Comparison of ENCODE assay signal across 8 mouse cellular contexts in genomic region chr2:28098547-28099505, GRCm38 (mm10). TPM values are rescaled to one million over a fixed set of nuclear protein-coding genes. Genes with fewer than 3 reads are reported as not detected.
A peak's percentile ranks its signal among the peaks of the same experiment; 100 is the strongest.
DNase-seq lines count a peak whose midpoint lies in the region; ATAC-seq and TF ChIP-seq lines count a peak whose summit lies in the region.

No protein-coding gene starts in this region.

- TF ChIP-seq CTCF in thymus, adult 2 months (IDR thresholded peaks at IDR 0.05; ENCODE audit: borderline replicate concordance, control insufficient read depth, extremely low read depth, insufficient read depth, low read length, poor library complexity) = no peak
- no peak for TF ChIP-seq CTCF in lung, adult 2 months (IDR thresholded peaks at IDR 0.05; ENCODE audit: insufficient read depth, low read length)

- no peak for ATAC-seq in heart, embryonic 15.5 days (replicated peaks; ENCODE audit: insufficient number of reproducible peaks, insufficient read depth, low FRiP score, low read depth)
- peak; percentile 64 for ATAC-seq in neural tube, embryonic 13.5 days (ENCODE audit: low read depth)

- no peaks in the 10 kb centered on the region for H3K36me3 ChIP-seq in heart, embryonic 15.5 days
- H3K36me3 ChIP-seq in forebrain, embryonic 10.5 days (replicated peaks) = no peaks in the 10 kb centered on the region
- no peaks in the 10 kb centered on the region for H3K36me3 ChIP-seq in neural tube, embryonic 13.5 days
- no peaks in the 10 kb centered on the region for H3K36me3 ChIP-seq in thymus, adult 2 months (ENCODE audit: control insufficient read depth, insufficient read depth, low read length)

- WGBS in heart, embryonic 15.5 days = 10% methylated on average over 24 of the region's 24 CpGs
- WGBS in forebrain, embryonic 10.5 days = 4% methylated on average over 24 of the region's 24 CpGs
- WGBS in neural tube, embryonic 13.5 days = 4% methylated on average over 24 of the region's 24 CpGs
- WGBS in thymus, adult 2 months = 31% methylated on average over 24 of the region's 24 CpGs
- WGBS in lung, adult 2 months = 11% methylated on average over 24 of the region's 24 CpGs

- H3K27ac ChIP-seq in heart, embryonic 15.5 days = no peak overlapping the region
- peak overlapping the region; percentile 74 for H3K27ac ChIP-seq in forebrain, embryonic 10.5 days
- H3K27ac ChIP-seq in neural tube, embryonic 13.5 days (replicated peaks) = peak overlapping the region; percentile 71
- no peak overlapping the region for H3K27ac ChIP-seq in thymus, adult 2 months (ENCODE audit: control insufficient read depth, insufficient read depth, low read length)

- no peak for TF ChIP-seq POLR2A in thymus, adult 2 months (IDR thresholded peaks at IDR 0.05; ENCODE audit: control insufficient read depth, extremely low read depth, insufficient read depth, low read length, poor library complexity)
- no peak for TF ChIP-seq POLR2A in lung, adult 2 months (IDR thresholded peaks at IDR 0.05; ENCODE audit: borderline replicate concordance, extremely low read depth, low read depth, low read length)

- peaks cover 5% of the 10 kb centered on the region for H3K4me1 ChIP-seq in heart, embryonic 15.5 days (replicated peaks)
- peaks cover 27% of the 10 kb centered on the region for H3K4me1 ChIP-seq in forebrain, embryonic 10.5 days
- H3K4me1 ChIP-seq in neural tube, embryonic 13.5 days (replicated peaks) = peaks cover 21% of the 10 kb centered on the region
- H3K4me1 ChIP-seq in thymus, adult 2 months (replicated peaks; ENCODE audit: control insufficient read depth, insufficient read depth, low read length) = no peaks in the 10 kb centered on the region
- H3K4me1 ChIP-seq in lung, adult 2 months (ENCODE audit: control insufficient read depth, insufficient read depth, low read length) = no peaks in the 10 kb centered on the region

- H3K4me3 ChIP-seq in heart, embryonic 15.5 days = no peak overlapping the region
- peak overlapping the region; percentile 47 for H3K4me3 ChIP-seq in forebrain, embryonic 10.5 days
- peak overlapping the region; percentile 17 for H3K4me3 ChIP-seq in neural tube, embryonic 13.5 days
- H3K4me3 ChIP-seq in thymus, adult 2 months (ENCODE audit: control insufficient read depth, insufficient read depth, low read length) = no peak overlapping the region
- H3K4me3 ChIP-seq in lung, adult 2 months (replicated peaks; ENCODE audit: extremely low read depth, low read depth, low read length) = no peak overlapping the region

- H3K27me3 ChIP-seq in heart, embryonic 15.5 days = peaks cover 21% of the 10 kb centered on the region
- peaks cover 42% of the 10 kb centered on the region for H3K27me3 ChIP-seq in forebrain, embryonic 10.5 days (ENCODE audit: poor library complexity, severe bottlenecking)
- H3K27me3 ChIP-seq in neural tube, embryonic 13.5 days = peaks cover 5% of the 10 kb centered on the region; the same call in 1 of the 2 replicates
- no peaks in the 10 kb centered on the region for H3K27me3 ChIP-seq in thymus, adult 2 months (ENCODE audit: control insufficient read depth, insufficient read depth, low read length)

- peak overlapping the region; percentile 46 for H3K4me2 ChIP-seq in heart, embryonic 15.5 days
- H3K4me2 ChIP-seq in neural tube, embryonic 13.5 days = peak overlapping the region; percentile 50

- H3K9me3 ChIP-seq in heart, embryonic 15.5 days (replicated peaks) = no peaks in the 10 kb centered on the region
- H3K9me3 ChIP-seq in forebrain, embryonic 10.5 days = no peaks in the 10 kb centered on the region
- H3K9me3 ChIP-seq in neural tube, embryonic 13.5 days = no peaks in the 10 kb centered on the region

- H3K9ac ChIP-seq in heart, embryonic 15.5 days = no peak overlapping the region
- H3K9ac ChIP-seq in neural tube, embryonic 13.5 days = peak overlapping the region; percentile 53

- DNase-seq in heart, adult 9 months (ENCODE audit: low spot score in 2 of 2) = no peak
- no peak for DNase-seq in forebrain, embryonic 10.5 days (ENCODE audit: extremely low spot score, low spot score)
- peak; percentile 46 to 77 for DNase-seq in left cerebral cortex, adult 9 months (ENCODE audit: low spot score in 2 of 2)
- no peak for DNase-seq in thymus, adult 2 months
- no peak for DNase-seq in ovary, postnatal 36 days (ENCODE audit: low spot score)
- DNase-seq in lung, adult 2 months = no peak

RNA-seq across cellular contexts. Expression of gene Fcnb, which starts 14.1 kb away (rescaled TPM):
- polyA plus RNA-seq in heart, embryonic 15.5 days (2015; fragmentation: Nextera tagmentation; extraction: Ambion mirVana) = 0.28 and 0.82 TPM in 2 replicates
- not detected in 2 replicates for polyA plus RNA-seq in forebrain, embryonic 10.5 days (2016; fragmentation: Nextera tagmentation; extraction: Ambion mirVana)
- polyA plus RNA-seq in neural tube, embryonic 13.5 days (2015; fragmentation: Nextera tagmentation; extraction: Ambion mirVana) = 0.27 TPM in 1 of 2 replicates, not detected in the other
- 0.85 and 1.3 TPM in 2 replicates for polyA plus RNA-seq in thymus, adult 2 months (2012; rRNA removed)
- 0.13 TPM in 1 of 2 replicates, not detected in the other for polyA plus RNA-seq in lung, adult 2 months (2012; rRNA removed)

Comparison
In these comparisons a context has a peak if more than half of its experiments do, and no peak if none do; other contexts are left out.
1. H3K27ac ChIP-seq: peak in forebrain, embryonic 10.5 days (single experiment) and neural tube, embryonic 13.5 days (single experiment); none in heart, embryonic 15.5 days (single experiment) and thymus, adult 2 months (single experiment).
2. H3K4me3 ChIP-seq: peak in forebrain, embryonic 10.5 days (single experiment) and neural tube, embryonic 13.5 days (single experiment); none in heart, embryonic 15.5 days (single experiment), thymus, adult 2 months (single experiment) and lung, adult 2 months (single experiment).
3. DNase-seq: peak in left cerebral cortex, adult 9 months (2 of 2); none in heart, adult 9 months (0 of 2), forebrain, embryonic 10.5 days (single experiment), thymus, adult 2 months (single experiment), ovary, postnatal 36 days (single experiment) and lung, adult 2 months (single experiment).